8 mouse cellular contexts compared by ENCODE assay signal in the genomic region with DNA sequence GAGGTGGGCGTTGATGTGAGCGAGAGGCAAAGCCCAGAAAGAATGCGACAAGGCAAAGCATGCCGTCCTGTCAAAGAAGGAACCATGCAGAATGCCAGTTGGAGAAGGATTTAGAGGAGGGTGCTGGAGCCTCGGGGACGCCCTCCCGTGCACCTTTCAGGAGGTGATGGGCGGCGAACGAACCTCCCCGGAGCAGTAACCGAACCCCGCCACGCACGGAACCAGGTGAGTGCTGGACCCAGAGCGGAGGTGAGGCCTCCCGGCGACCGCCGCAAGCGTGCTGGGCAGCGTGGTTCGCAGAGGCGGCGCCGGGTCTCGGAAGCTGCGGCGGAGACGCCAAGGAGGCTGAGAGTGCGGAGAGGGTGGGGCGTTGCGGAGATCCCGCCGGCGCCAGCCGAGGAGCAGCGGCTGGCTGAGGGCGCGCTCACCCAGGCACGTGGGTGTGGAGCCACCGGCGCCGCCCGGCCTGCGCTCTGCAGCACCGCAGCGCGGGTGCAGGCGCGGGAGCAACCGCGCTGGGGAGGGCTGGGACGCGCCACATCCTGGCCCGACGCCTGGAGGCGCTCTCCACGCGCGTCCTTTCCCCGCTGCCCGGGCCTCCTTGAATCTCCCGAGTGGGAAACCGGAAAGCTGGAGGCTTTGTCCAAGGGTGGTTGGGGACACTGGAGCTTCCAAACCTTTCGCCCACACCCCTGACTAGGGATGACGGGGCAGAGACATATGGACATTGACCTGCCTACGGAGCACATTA.
DNase-seq lines count a peak whose midpoint lies in the region; ATAC-seq and TF ChIP-seq lines count a peak whose summit lies in the region.

No protein-coding gene starts in this region.

- TF ChIP-seq CTCF in kidney, adult 2 months (conservative IDR thresholded peaks at IDR 0.05; ENCODE audit: insufficient read depth, insufficient read length, low read depth, low read length), result no peak
- no peak for TF ChIP-seq CTCF in brain, embryonic 14.5 days (IDR thresholded peaks at IDR 0.05; ENCODE audit: borderline replicate concordance, extremely low read depth, insufficient read depth, insufficient read length)
- TF ChIP-seq CTCF in left cerebral cortex, adult 2 months (IDR thresholded peaks at IDR 0.05), result peak; percentile 25

- H3K27me3 ChIP-seq in kidney, embryonic 14.5 days (ENCODE audit: control insufficient read depth, insufficient read depth, low read length), result peaks cover 72% of the 10 kb centered on the region
- peaks cover 6% of the 10 kb centered on the region; the same call in 1 of the 2 replicates for H3K27me3 ChIP-seq in kidney, adult 2 months (replicated peaks; ENCODE audit: control insufficient read depth, insufficient read depth, low read length)
- peaks cover 59% of the 10 kb centered on the region for H3K27me3 ChIP-seq in neural tube, embryonic 11.5 days (ENCODE audit: control insufficient read depth, insufficient read depth, low read length)

- no peak overlapping the region for H3K9ac ChIP-seq in kidney, embryonic 14.5 days (ENCODE audit: low read depth, low read length)
- H3K9ac ChIP-seq in neural tube, embryonic 11.5 days (ENCODE audit: low read length), result peak overlapping the region; percentile 41

- no peak for ATAC-seq in kidney, embryonic 14.5 days (ENCODE audit: low FRiP score, low TSS enrichment)
- peak; percentile 52 for ATAC-seq in frontal cortex, adult (ENCODE audit: low TSS enrichment)
- no peak for ATAC-seq in neural tube, embryonic 11.5 days (ENCODE audit: insufficient read depth, low FRiP score, low TSS enrichment)
- ATAC-seq in CD4-positive, CD25-positive, alpha-beta regulatory T cell, adult 4 months, result no peak

- DNase-seq in kidney, adult 2 months, result no peak
- DNase-seq in brain, embryonic 14.5 days (ENCODE audit: low read depth), result peak; percentile 71
- DNase-seq in left cerebral cortex, adult 2 months (ENCODE audit: extremely low spot score in 1 of 2, low spot score in 2 of 2), result peak; percentile 76 to 80
- DNase-seq in neural tube, embryonic 11.5 days (ENCODE audit: low spot score), result peak; percentile 66
- no peak for DNase-seq in c-Kit-positive CD71-positive TER-119-positive erythroid progenitor cells, embryonic 14.5 days (ENCODE audit: low spot score)

- under 1% methylated on average over 44 of the region's 68 CpGs for WGBS in kidney, embryonic 14.5 days
- WGBS in kidney, adult 2 months, result under 1% methylated on average over 66 of the region's 68 CpGs
- WGBS in neural tube, embryonic 11.5 days, result under 1% methylated on average over 65 of the region's 68 CpGs

- peak overlapping the region; percentile 38 for H3K4me3 ChIP-seq in kidney, embryonic 14.5 days (ENCODE audit: low read length)
- H3K4me3 ChIP-seq in kidney, adult 2 months (ENCODE audit: insufficient read depth, low read depth, low read length), result no peak overlapping the region
- peak overlapping the region; percentile 62 for H3K4me3 ChIP-seq in left cerebral cortex, adult 2 months
- peak overlapping the region; percentile 38 for H3K4me3 ChIP-seq in neural tube, embryonic 11.5 days (ENCODE audit: low read depth, low read length)

- no peaks in the 10 kb centered on the region for H3K9me3 ChIP-seq in kidney, embryonic 14.5 days (ENCODE audit: control insufficient read depth, low read length)
- H3K9me3 ChIP-seq in neural tube, embryonic 11.5 days (ENCODE audit: control insufficient read depth, low read length), result no peaks in the 10 kb centered on the region

- H3K4me1 ChIP-seq in kidney, embryonic 14.5 days (ENCODE audit: control insufficient read depth, insufficient read depth, low read length), result peaks cover 19% of the 10 kb centered on the region; the same call in 1 of the 2 replicates
- no peaks in the 10 kb centered on the region for H3K4me1 ChIP-seq in kidney, adult 2 months (ENCODE audit: control insufficient read depth, insufficient read depth, low read length)
- H3K4me1 ChIP-seq in neural tube, embryonic 11.5 days (ENCODE audit: control insufficient read depth, insufficient read depth, low read length), result no peaks in the 10 kb centered on the region; the same call in 1 of the 2 replicates

- no peak overlapping the region for H3K27ac ChIP-seq in kidney, embryonic 14.5 days (ENCODE audit: low read depth, low read length)
- H3K27ac ChIP-seq in kidney, adult 2 months (ENCODE audit: insufficient read depth, low read depth, low read length), result no peak overlapping the region
- H3K27ac ChIP-seq in left cerebral cortex, adult 2 months, result peak overlapping the region; percentile 84
- no peak overlapping the region for H3K27ac ChIP-seq in neural tube, embryonic 11.5 days (ENCODE audit: low read depth, low read length)

- H3K4me2 ChIP-seq in kidney, embryonic 14.5 days (replicated peaks; ENCODE audit: low read depth, low read length), result peak overlapping the region; percentile 72
- peak overlapping the region; percentile 81 for H3K4me2 ChIP-seq in neural tube, embryonic 11.5 days (ENCODE audit: low read depth)

- intact Hi-C loops in left cerebral cortex, adult 2 months (cut with DNase I), result loop anchor here (2.0 to 5.0 kb wide), 5 partner anchors 34 to 217 kb away; a partner anchor contains a TSS

- no peaks in the 10 kb centered on the region for H3K36me3 ChIP-seq in kidney, embryonic 14.5 days (ENCODE audit: control insufficient read depth, insufficient read depth, low read length)
- H3K36me3 ChIP-seq in kidney, adult 2 months (ENCODE audit: control insufficient read depth, insufficient read depth, low read length), result no peaks in the 10 kb centered on the region
- no peaks in the 10 kb centered on the region for H3K36me3 ChIP-seq in neural tube, embryonic 11.5 days (ENCODE audit: control insufficient read depth, insufficient read depth, low read length)

- TF ChIP-seq POLR2A in kidney, adult 2 months (IDR thresholded peaks at IDR 0.05; ENCODE audit: low read depth, low read length), result no peak
- 0 out of 2 replicates have a peak, but pooled peaks have one; percentile 8 for TF ChIP-seq POLR2A in brain, embryonic 14.5 days (IDR thresholded peaks at IDR 0.05; ENCODE audit: borderline replicate concordance, extremely low read depth, insufficient read depth, insufficient read length, poor library complexity, severe bottlenecking)

Comparison
In these comparisons a context has a peak if more than half of its experiments do, and no peak if none do; other contexts are left out.
1. DNase-seq: peak in brain, embryonic 14.5 days (single experiment), left cerebral cortex, adult 2 months (2 of 2) and neural tube, embryonic 11.5 days (single experiment); none in kidney, adult 2 months (single experiment) and c-Kit-positive CD71-positive TER-119-positive erythroid progenitor cells, embryonic 14.5 days (single experiment).